Mouse (Mus musculus) CH12F3 (cell line): ENCODE data around the gene Gm14214.

Experiments
- in situ Hi-C: fragments of 300-500 bp; cut with MboI; formaldehyde crosslinking; loops from 2 replicates; pipeline ENCODE4 v1.14.3; 2020; ENCODE audit warnings: low sequenced_read_pairs

The Gm14214 gene

GRCm38 (mm10) chr2:154776496-154776895 lies 6.7 kb upstream of the Gm14214 start:
- in situ Hi-C loops, result no loop called here

GRCm38 (mm10) chr2:154774032-154774431 lies 4.2 kb upstream of the Gm14214 start:
- in situ Hi-C loops, result no loop called here

GRCm38 (mm10) chr2:154771604-154772003 lies 1.8 kb upstream of the Gm14214 start:
- in situ Hi-C loops, result no loop called here

- in situ Hi-C loops, result no loop called here
These were observed 2.8 kb downstream of the Gm14214 start for GRCm38 (mm10) chr2:154767051-154767450.

GRCm38 (mm10) chr2:154765554-154766008 lies 4.2 kb downstream of the Gm14214 start:
- in situ Hi-C loops, result no loop called here

GRCm38 (mm10) chr2:154764828-154765497 lies 4.9 kb downstream of the Gm14214 start:
- in situ Hi-C loops, result no loop called here

- in situ Hi-C loops, result no loop called here
These were observed 6.6 kb downstream of the Gm14214 start for GRCm38 (mm10) chr2:154763226-154763625.

GRCm38 (mm10) chr2:154758454-154758853 lies 11.4 kb downstream of the Gm14214 start:
- in situ Hi-C loops, result no loop called here

- in situ Hi-C loops, result no loop called here
These were observed 12.1 kb downstream of the Gm14214 start for GRCm38 (mm10) chr2:154757691-154758090.

GRCm38 (mm10) chr2:154755791-154756190 lies 14.0 kb downstream of the Gm14214 start:
- in situ Hi-C loops, result no loop called here

GRCm38 (mm10) chr2:154754068-154754560 lies 15.7 kb downstream of the Gm14214 start:
- in situ Hi-C loops, result no loop called here

- in situ Hi-C loops, result no loop called here
These were observed 17.9 kb downstream of the Gm14214 start for GRCm38 (mm10) chr2:154751924-154752323.

- in situ Hi-C loops, result no loop called here
These were observed 20.5 kb downstream of the Gm14214 start for GRCm38 (mm10) chr2:154749046-154750036.

- in situ Hi-C loops, result no loop called here
These were observed 21.4 kb downstream of the Gm14214 start for GRCm38 (mm10) chr2:154748383-154748782.

- in situ Hi-C loops, result no loop called here
These were observed 25.9 kb downstream of the Gm14214 start for GRCm38 (mm10) chr2:154743915-154744314.

- in situ Hi-C loops, result no loop called here
These were observed 26.7 kb downstream of the Gm14214 start for GRCm38 (mm10) chr2:154742911-154743819.

GRCm38 (mm10) chr2:154738621-154739020 lies 31.2 kb downstream of the Gm14214 start:
- in situ Hi-C loops, result no loop called here

GRCm38 (mm10) chr2:154735986-154736385 lies 33.8 kb downstream of the Gm14214 start:
- in situ Hi-C loops, result no loop called here

GRCm38 (mm10) chr2:154735416-154735815 lies 34.4 kb downstream of the Gm14214 start:
- in situ Hi-C loops, result no loop called here

- in situ Hi-C loops, result no loop called here
These were observed 34.9 kb downstream of the Gm14214 start for GRCm38 (mm10) chr2:154734977-154735376.
